Mouse (Mus musculus) cerebellum, adult 2 months (tissue): ENCODE results near the gene Ltbp1.

ENCODE experiments used
- CTCF ChIP-seq: fragments of 200-500 bp; IDR thresholded peaks from 2 replicates; pipeline ENCODE4 v1.5.1; 2011; ENCODE audit warnings: low read depth, mild to moderate bottlenecking, control low read depth, low read length, moderate library complexity, borderline replicate concordance; ENCODE audit not compliant: insufficient read depth
- POLR2A ChIP-seq: fragments of 200-500 bp; IDR thresholded peaks from 2 replicates; pipeline ENCODE4 v1.6.1; 2011; ENCODE audit warnings: low read length, control low read depth, borderline replicate concordance; ENCODE audit not compliant: insufficient read depth

DNA sequence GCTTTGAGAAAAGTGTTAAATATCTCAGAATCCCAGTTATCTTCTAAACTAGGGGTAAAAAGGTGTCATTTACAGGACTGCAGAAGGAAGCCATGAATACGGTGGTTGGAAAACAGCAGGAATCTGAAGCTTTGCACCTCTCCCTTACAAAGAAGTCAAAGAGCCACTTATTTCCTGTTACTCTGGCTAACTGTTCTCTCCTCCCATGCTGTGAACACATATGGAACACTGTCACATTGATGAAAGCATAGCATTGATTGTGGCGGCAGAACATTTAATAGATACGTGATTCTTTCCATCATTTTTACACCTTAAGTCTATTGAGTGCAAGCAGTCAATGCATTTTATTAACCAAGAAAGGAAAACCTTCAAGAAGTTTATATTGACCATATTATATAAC is 196.9 kb downstream of the Ltbp1 start:
- TF ChIP-seq CTCF (no peak), POLR2A (no peak)
